Mouse (Mus musculus): ENCODE data around the gene Creb3l2. TPM values are rescaled to one million over a fixed set of nuclear protein-coding genes. Genes with fewer than 3 reads are reported as not detected.

Creb3l2 gene
- total and polyA plus RNA-seq, 2 experiments from 2014 or later: 16.3 to 32.4 TPM

DNA sequence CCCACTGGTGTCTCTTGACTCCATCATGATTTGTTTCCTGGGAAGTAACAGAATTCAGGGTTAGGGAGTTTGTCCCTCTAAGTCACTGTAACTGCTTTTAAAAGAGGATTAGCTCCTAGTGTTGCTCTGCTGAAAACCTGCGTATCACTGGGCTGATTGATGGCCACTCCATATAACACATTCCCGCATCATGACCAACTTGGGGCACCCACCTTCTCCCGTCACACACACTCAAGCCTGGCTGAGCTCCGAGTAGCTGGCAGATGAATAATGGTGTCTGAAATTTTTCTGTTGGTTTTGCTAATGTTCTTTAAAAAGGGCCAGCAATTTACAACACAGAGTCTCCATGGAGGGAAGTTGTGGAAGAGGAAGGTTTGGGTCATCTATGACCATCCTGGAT is 41.8 kb downstream of the Creb3l2 start:
- Histone ChIP-seq H3K9me3 (replicated peaks; ENCODE audit: control insufficient read depth, low read length) (no peaks in the 10 kb centered on the region), H3K4me2 (ENCODE audit: low read depth, low read length) (no peak overlapping the region), H3K9ac (replicated peaks; ENCODE audit: low read depth, low read length) (no peak overlapping the region), H3K4me3 (ENCODE audit: low read depth, low read length) (no peak overlapping the region), H3K36me3 (replicated peaks; ENCODE audit: control insufficient read depth, insufficient read depth, low read length) (no peaks in the 10 kb centered on the region), H3K27me3 (ENCODE audit: control insufficient read depth, insufficient read depth, low read length) (no peaks in the 10 kb centered on the region), H3K4me1 (ENCODE audit: control insufficient read depth, insufficient read depth) (peaks cover 60% of the 10 kb centered on the region), H3K27ac (ENCODE audit: low read depth) (peak overlapping the region; percentile 72)
- DNase-seq (ENCODE audit: low spot score): no peak
- 71% methylated on average over 4 of the region's 4 CpGs for WGBS
- no peak for TF ChIP-seq CTCF (IDR thresholded peaks at IDR 0.05; ENCODE audit: low read depth)
- no peak for TF ChIP-seq EP300 (IDR thresholded peaks at IDR 0.05; ENCODE audit: low read depth)
- ATAC-seq (ENCODE audit: insufficient read depth, low read depth): no peak

DNA sequence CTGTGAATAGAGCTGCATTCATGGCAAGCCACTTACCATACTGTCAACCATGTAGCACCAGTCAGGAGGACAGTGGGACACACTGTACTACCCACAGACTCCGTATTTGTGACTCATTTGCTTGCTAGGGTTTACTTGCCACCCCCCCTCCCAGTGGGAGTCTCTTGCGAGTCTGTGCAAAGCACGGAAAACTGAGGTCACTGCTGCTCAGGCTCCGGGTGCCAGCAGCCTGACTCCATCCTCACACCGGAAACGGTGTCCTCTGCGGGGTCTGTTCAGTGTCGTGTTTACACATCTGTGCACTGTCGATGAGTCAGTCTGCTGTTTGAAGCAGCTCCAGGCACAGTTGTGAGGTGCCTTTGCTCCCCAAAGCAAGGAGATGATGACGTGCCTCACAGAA is 43.0 kb downstream of the Creb3l2 start:
- peak; percentile 65 for ATAC-seq (ENCODE audit: insufficient read depth, low read depth)
- Histone ChIP-seq H3K36me3 (replicated peaks; ENCODE audit: control insufficient read depth, insufficient read depth, low read length) (no peaks in the 10 kb centered on the region), H3K4me2 (ENCODE audit: low read depth, low read length) (no peak overlapping the region), H3K9me3 (replicated peaks; ENCODE audit: control insufficient read depth, low read length) (no peaks in the 10 kb centered on the region), H3K27me3 (ENCODE audit: control insufficient read depth, insufficient read depth, low read length) (no peaks in the 10 kb centered on the region), H3K27ac (ENCODE audit: low read depth) (peak overlapping the region; percentile 40; the same call in 1 of the 2 replicates), H3K9ac (replicated peaks; ENCODE audit: low read depth, low read length) (no peak overlapping the region), H3K4me1 (ENCODE audit: control insufficient read depth, insufficient read depth) (peaks cover 64% of the 10 kb centered on the region), H3K4me3 (ENCODE audit: low read depth, low read length) (no peak overlapping the region)
- no peak for TF ChIP-seq CTCF (IDR thresholded peaks at IDR 0.05; ENCODE audit: low read depth)
- TF ChIP-seq EP300 (IDR thresholded peaks at IDR 0.05; ENCODE audit: low read depth): no peak
- DNase-seq (ENCODE audit: low spot score): peak; percentile 55
- 7% methylated on average over 10 of the region's 10 CpGs for WGBS

DNA sequence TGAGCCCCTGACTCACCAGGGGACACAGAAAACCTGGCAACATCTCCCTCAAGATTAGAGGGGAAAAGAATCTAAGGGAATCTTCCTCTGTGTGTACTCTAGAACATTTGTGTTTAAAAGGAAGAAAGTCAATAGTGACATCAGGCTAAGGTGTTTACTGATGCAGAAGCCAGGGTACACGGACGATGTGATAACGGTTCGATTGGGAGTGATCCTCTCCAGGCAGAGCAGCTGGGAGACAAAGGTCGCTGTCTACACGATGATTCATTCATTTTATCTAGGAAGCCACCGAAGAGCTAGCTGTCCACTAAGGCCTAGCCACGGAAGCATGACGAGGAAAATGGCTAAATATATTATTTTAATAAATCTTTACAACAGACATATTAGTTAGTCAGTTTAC is 44.0 kb downstream of the Creb3l2 start:
- no peak for ATAC-seq (ENCODE audit: insufficient read depth, low read depth)
- Histone ChIP-seq H3K9ac (replicated peaks; ENCODE audit: low read depth, low read length) (no peak overlapping the region), H3K4me3 (ENCODE audit: low read depth, low read length) (no peak overlapping the region), H3K4me2 (ENCODE audit: low read depth, low read length) (no peak overlapping the region), H3K9me3 (replicated peaks; ENCODE audit: control insufficient read depth, low read length) (no peaks in the 10 kb centered on the region), H3K36me3 (replicated peaks; ENCODE audit: control insufficient read depth, insufficient read depth, low read length) (no peaks in the 10 kb centered on the region), H3K27me3 (ENCODE audit: control insufficient read depth, insufficient read depth, low read length) (no peaks in the 10 kb centered on the region), H3K27ac (ENCODE audit: low read depth) (no peak overlapping the region), H3K4me1 (ENCODE audit: control insufficient read depth, insufficient read depth) (peaks cover 62% of the 10 kb centered on the region)
- TF ChIP-seq CTCF (IDR thresholded peaks at IDR 0.05; ENCODE audit: low read depth) (no peak), EP300 (IDR thresholded peaks at IDR 0.05; ENCODE audit: low read depth) (no peak)
- 27% methylated on average over 9 of the region's 9 CpGs for WGBS
- no peak for DNase-seq (ENCODE audit: low spot score)

DNA sequence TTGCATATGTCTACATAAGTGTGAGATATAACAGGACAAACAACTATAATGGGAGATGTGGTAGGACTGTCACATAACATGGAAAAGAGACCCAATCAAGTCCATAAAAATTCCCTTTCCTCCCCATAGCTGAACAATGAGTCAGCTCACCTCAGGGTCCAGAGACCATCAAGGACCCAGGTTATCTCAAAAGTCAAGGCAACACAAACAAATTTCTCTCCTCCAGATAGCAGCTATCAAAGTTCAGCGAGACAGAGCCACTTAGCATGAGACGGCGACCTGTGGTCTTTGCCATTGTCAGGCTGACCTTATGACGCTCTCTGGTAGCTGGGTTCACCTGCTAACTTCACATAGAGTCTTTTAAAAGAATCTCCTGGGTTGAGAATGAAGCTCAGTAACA is 44.7 kb downstream of the Creb3l2 start:
- no peaks in the 10 kb centered on the region for H3K27me3 ChIP-seq (ENCODE audit: control insufficient read depth, insufficient read depth, low read length)
- peaks cover 65% of the 10 kb centered on the region for H3K4me1 ChIP-seq (ENCODE audit: control insufficient read depth, insufficient read depth)
- H3K27ac ChIP-seq (ENCODE audit: low read depth): no peak overlapping the region
- ATAC-seq (ENCODE audit: insufficient read depth, low read depth): no peak
- H3K4me2 ChIP-seq (ENCODE audit: low read depth, low read length): no peak overlapping the region
- 68% methylated on average over 4 of the region's 4 CpGs for WGBS
- H3K9ac ChIP-seq (replicated peaks; ENCODE audit: low read depth, low read length): no peak overlapping the region
- H3K9me3 ChIP-seq (replicated peaks; ENCODE audit: control insufficient read depth, low read length): no peaks in the 10 kb centered on the region
- no peaks in the 10 kb centered on the region for H3K36me3 ChIP-seq (replicated peaks; ENCODE audit: control insufficient read depth, insufficient read depth, low read length)
- no peak overlapping the region for H3K4me3 ChIP-seq (ENCODE audit: low read depth, low read length)
- no peak for DNase-seq (ENCODE audit: low spot score)
- no peak for TF ChIP-seq EP300 (IDR thresholded peaks at IDR 0.05; ENCODE audit: low read depth)
- TF ChIP-seq CTCF (IDR thresholded peaks at IDR 0.05; ENCODE audit: low read depth): no peak

DNA sequence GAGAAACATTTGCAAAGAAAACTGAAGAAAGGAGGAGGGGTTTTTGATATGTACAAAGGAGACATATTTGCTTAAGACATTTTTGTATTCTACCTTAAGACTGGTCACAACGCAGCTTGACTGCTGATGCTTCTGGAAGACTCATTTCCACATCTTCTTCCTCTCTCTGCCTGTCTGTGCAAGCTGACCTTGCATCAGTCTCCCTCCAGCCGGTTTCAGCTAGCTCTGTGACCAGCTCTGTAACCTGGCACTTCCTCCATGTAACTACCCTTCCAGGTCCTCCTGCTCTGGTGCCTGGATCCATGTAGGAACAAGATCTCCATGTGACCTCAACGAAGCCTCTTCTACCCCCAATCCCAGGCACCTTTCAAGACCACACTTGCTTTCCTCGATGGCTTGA is 45.8 kb downstream of the Creb3l2 start:
- Histone ChIP-seq H3K36me3 (replicated peaks; ENCODE audit: control insufficient read depth, insufficient read depth, low read length) (no peaks in the 10 kb centered on the region), H3K9me3 (replicated peaks; ENCODE audit: control insufficient read depth, low read length) (no peaks in the 10 kb centered on the region), H3K27ac (ENCODE audit: low read depth) (no peak overlapping the region), H3K4me2 (ENCODE audit: low read depth, low read length) (no peak overlapping the region), H3K4me3 (ENCODE audit: low read depth, low read length) (no peak overlapping the region), H3K27me3 (ENCODE audit: control insufficient read depth, insufficient read depth, low read length) (no peaks in the 10 kb centered on the region), H3K9ac (replicated peaks; ENCODE audit: low read depth, low read length) (no peak overlapping the region), H3K4me1 (ENCODE audit: control insufficient read depth, insufficient read depth) (peaks cover 65% of the 10 kb centered on the region)
- TF ChIP-seq CTCF (IDR thresholded peaks at IDR 0.05; ENCODE audit: low read depth) (no peak), EP300 (IDR thresholded peaks at IDR 0.05; ENCODE audit: low read depth) (no peak)
- no peak for DNase-seq (ENCODE audit: low spot score)
- WGBS: 71% methylated on average over 4 of the region's 4 CpGs
- ATAC-seq (ENCODE audit: insufficient read depth, low read depth): no peak

DNA sequence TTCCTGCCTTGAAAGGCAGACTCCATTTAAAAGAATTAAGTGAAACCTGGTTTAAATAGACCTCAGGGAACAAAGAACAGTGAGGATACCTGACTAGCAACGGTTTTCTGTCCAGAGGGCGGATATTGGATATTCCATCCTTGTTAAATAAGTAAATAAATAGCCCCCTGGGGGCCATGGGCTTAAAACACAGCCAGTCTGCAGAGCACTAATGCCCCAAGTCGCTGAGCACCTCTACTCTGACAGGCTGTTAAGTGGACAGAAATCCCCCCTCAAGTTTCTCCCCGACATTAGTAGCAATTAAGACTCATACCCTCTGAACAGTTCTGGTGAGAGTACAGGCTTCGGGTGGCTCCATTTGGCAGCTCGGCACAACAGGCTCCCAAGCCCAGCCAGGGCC is 48.7 kb downstream of the Creb3l2 start:
- Histone ChIP-seq H3K9me3 (replicated peaks; ENCODE audit: control insufficient read depth, low read length) (no peaks in the 10 kb centered on the region), H3K9ac (replicated peaks; ENCODE audit: low read depth, low read length) (no peak overlapping the region), H3K4me3 (ENCODE audit: low read depth, low read length) (no peak overlapping the region), H3K4me1 (ENCODE audit: control insufficient read depth, insufficient read depth) (peaks cover 65% of the 10 kb centered on the region), H3K27me3 (ENCODE audit: control insufficient read depth, insufficient read depth, low read length) (no peaks in the 10 kb centered on the region), H3K4me2 (ENCODE audit: low read depth, low read length) (no peak overlapping the region), H3K27ac (ENCODE audit: low read depth) (no peak overlapping the region), H3K36me3 (replicated peaks; ENCODE audit: control insufficient read depth, insufficient read depth, low read length) (no peaks in the 10 kb centered on the region)
- ATAC-seq (ENCODE audit: insufficient read depth, low read depth): no peak
- 69% methylated on average over 6 of the region's 6 CpGs for WGBS
- TF ChIP-seq EP300 (IDR thresholded peaks at IDR 0.05; ENCODE audit: low read depth): no peak
- TF ChIP-seq CTCF (IDR thresholded peaks at IDR 0.05; ENCODE audit: low read depth): no peak
- DNase-seq (ENCODE audit: low spot score): no peak

All from heart, postnatal 0 days (tissue).